Mouse (Mus musculus) stomach, postnatal 0 days (tissue): ENCODE measurements around the gene Xpnpep2.

ENCODE experiments used
- CTCF ChIP-seq: IDR thresholded peaks from 2 replicates; pipeline ENCODE4 v1.5.1; 2016; ENCODE audit warnings: antibody characterized with exemption, low read depth, mild to moderate bottlenecking, moderate library complexity
- EP300 ChIP-seq: optimal IDR thresholded peaks from 2 replicates; pipeline ENCODE3; 2016; ENCODE audit warnings: antibody characterized with exemption

GRCm38 (mm10) chrX:48143415-48144335 is 35.1 kb downstream of the Xpnpep2 start:
- no peak for TF ChIP-seq CTCF
- no peak for TF ChIP-seq EP300
